Mouse (Mus musculus): Measurements from ENCODE around the gene Gbe1. TPM values are rescaled to one million over a fixed set of nuclear protein-coding genes. Genes with fewer than 3 reads are reported as not detected.

Gbe1 gene
- polyA plus RNA-seq, 1 experiment, result 3.4 TPM

DNA sequence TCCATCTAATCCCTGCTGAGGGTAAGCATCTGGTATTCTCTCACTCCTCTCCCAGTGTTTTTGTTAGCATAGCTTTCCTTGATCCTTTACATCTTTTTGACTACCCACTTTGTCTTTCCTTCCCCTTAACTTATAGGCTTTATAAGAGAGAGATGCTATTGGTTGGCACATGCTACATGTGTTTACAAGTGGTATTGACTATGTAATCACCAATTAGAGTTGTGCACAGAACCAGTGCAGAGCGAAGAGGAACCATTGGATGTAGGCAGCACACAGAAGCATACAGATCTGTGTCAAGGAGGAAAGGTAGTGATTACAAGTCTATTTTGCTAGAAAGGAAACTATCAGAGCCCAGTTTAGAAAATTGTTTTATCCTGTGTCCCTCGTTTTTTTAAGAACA, 209.1 kb downstream of the Gbe1 start:
- Histone ChIP-seq H3K4me3 (ENCODE audit: control insufficient read depth, low read depth, low read length) (no peak overlapping the region), H3K4me1 (ENCODE audit: control insufficient read depth, insufficient read depth, low read length) (no peaks in the 10 kb centered on the region), H3K27ac (ENCODE audit: control insufficient read depth, insufficient read depth, low read depth, low read length) (no peak overlapping the region), H3K27me3 (ENCODE audit: control insufficient read depth, insufficient read depth, low read length) (no peaks in the 10 kb centered on the region), H3K36me3 (ENCODE audit: control insufficient read depth, insufficient read depth, low read length) (no peaks in the 10 kb centered on the region)
- no peak for TF ChIP-seq POLR2A (IDR thresholded peaks at IDR 0.05; ENCODE audit: control insufficient read depth, low read depth, low read length)
- TF ChIP-seq CTCF (IDR thresholded peaks at IDR 0.05; ENCODE audit: control insufficient read depth, insufficient read depth, insufficient replicate concordance, low read depth, low read length), result no peak

DNA sequence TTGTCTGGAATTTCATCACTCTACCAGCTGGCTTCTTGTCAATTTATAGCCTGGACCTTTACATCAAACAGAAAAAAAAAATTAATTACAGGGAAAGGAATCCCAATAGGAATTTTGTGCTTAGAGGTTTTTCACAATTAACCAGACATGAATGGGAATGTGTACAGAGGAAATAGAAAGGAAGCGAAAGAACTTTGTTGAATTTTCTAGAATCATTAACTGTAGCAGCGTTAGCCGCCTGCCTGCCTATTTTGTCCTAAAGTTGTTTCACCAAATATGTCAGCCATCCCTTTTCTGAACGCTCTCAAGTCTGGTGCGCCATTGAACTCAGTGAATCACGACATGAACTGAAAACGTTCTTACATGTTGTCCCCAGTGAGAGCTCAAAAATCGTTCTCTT, 209.8 kb downstream of the Gbe1 start:
- TF ChIP-seq POLR2A (IDR thresholded peaks at IDR 0.05; ENCODE audit: control insufficient read depth, low read depth, low read length) (no peak), CTCF (IDR thresholded peaks at IDR 0.05; ENCODE audit: control insufficient read depth, insufficient read depth, insufficient replicate concordance, low read depth, low read length) (no peak)
- no peaks in the 10 kb centered on the region for H3K27me3 ChIP-seq (ENCODE audit: control insufficient read depth, insufficient read depth, low read length)
- no peak overlapping the region for H3K27ac ChIP-seq (ENCODE audit: control insufficient read depth, insufficient read depth, low read depth, low read length)
- H3K36me3 ChIP-seq (ENCODE audit: control insufficient read depth, insufficient read depth, low read length), result no peaks in the 10 kb centered on the region
- H3K4me1 ChIP-seq (ENCODE audit: control insufficient read depth, insufficient read depth, low read length), result no peaks in the 10 kb centered on the region
- H3K4me3 ChIP-seq (ENCODE audit: control insufficient read depth, low read depth, low read length), result no peak overlapping the region

- no peaks in the 10 kb centered on the region for H3K27me3 ChIP-seq (ENCODE audit: control insufficient read depth, insufficient read depth, low read length)
- H3K36me3 ChIP-seq (ENCODE audit: control insufficient read depth, insufficient read depth, low read length), result no peaks in the 10 kb centered on the region
- H3K4me1 ChIP-seq (ENCODE audit: control insufficient read depth, insufficient read depth, low read length), result no peaks in the 10 kb centered on the region
- TF ChIP-seq POLR2A (IDR thresholded peaks at IDR 0.05; ENCODE audit: control insufficient read depth, low read depth, low read length) (no peak), CTCF (IDR thresholded peaks at IDR 0.05; ENCODE audit: control insufficient read depth, insufficient read depth, insufficient replicate concordance, low read depth, low read length) (no peak)
- H3K27ac ChIP-seq (ENCODE audit: control insufficient read depth, insufficient read depth, low read depth, low read length), result no peak overlapping the region
- no peak overlapping the region for H3K4me3 ChIP-seq (ENCODE audit: control insufficient read depth, low read depth, low read length)
Measured at GRCm38 (mm10) chr16:70524273-70524672, 210.5 kb downstream of the Gbe1 start.

- Histone ChIP-seq H3K4me1 (ENCODE audit: control insufficient read depth, insufficient read depth, low read length) (no peaks in the 10 kb centered on the region), H3K36me3 (ENCODE audit: control insufficient read depth, insufficient read depth, low read length) (no peaks in the 10 kb centered on the region), H3K27me3 (ENCODE audit: control insufficient read depth, insufficient read depth, low read length) (no peaks in the 10 kb centered on the region), H3K27ac (ENCODE audit: control insufficient read depth, insufficient read depth, low read depth, low read length) (no peak overlapping the region), H3K4me3 (ENCODE audit: control insufficient read depth, low read depth, low read length) (no peak overlapping the region)
- no peak for TF ChIP-seq POLR2A (IDR thresholded peaks at IDR 0.05; ENCODE audit: control insufficient read depth, low read depth, low read length)
- no peak for TF ChIP-seq CTCF (IDR thresholded peaks at IDR 0.05; ENCODE audit: control insufficient read depth, insufficient read depth, insufficient replicate concordance, low read depth, low read length)
Measured at GRCm38 (mm10) chr16:70527224-70527623, 213.5 kb downstream of the Gbe1 start.

GRCm38 (mm10) chr16:70535224-70535623, 221.5 kb downstream of the Gbe1 start:
- Histone ChIP-seq H3K4me1 (ENCODE audit: control insufficient read depth, insufficient read depth, low read length) (no peaks in the 10 kb centered on the region), H3K27me3 (ENCODE audit: control insufficient read depth, insufficient read depth, low read length) (no peaks in the 10 kb centered on the region), H3K27ac (ENCODE audit: control insufficient read depth, insufficient read depth, low read depth, low read length) (no peak overlapping the region), H3K36me3 (ENCODE audit: control insufficient read depth, insufficient read depth, low read length) (no peaks in the 10 kb centered on the region), H3K4me3 (ENCODE audit: control insufficient read depth, low read depth, low read length) (no peak overlapping the region)
- no peak for TF ChIP-seq CTCF (IDR thresholded peaks at IDR 0.05; ENCODE audit: control insufficient read depth, insufficient read depth, insufficient replicate concordance, low read depth, low read length)
- no peak for TF ChIP-seq POLR2A (IDR thresholded peaks at IDR 0.05; ENCODE audit: control insufficient read depth, low read depth, low read length)

GRCm38 (mm10) chr16:70550835-70551234, 237.1 kb downstream of the Gbe1 start:
- TF ChIP-seq POLR2A (IDR thresholded peaks at IDR 0.05; ENCODE audit: control insufficient read depth, low read depth, low read length) (no peak), CTCF (IDR thresholded peaks at IDR 0.05; ENCODE audit: control insufficient read depth, insufficient read depth, insufficient replicate concordance, low read depth, low read length) (no peak)
- H3K4me3 ChIP-seq (ENCODE audit: control insufficient read depth, low read depth, low read length), result no peak overlapping the region
- no peaks in the 10 kb centered on the region for H3K27me3 ChIP-seq (ENCODE audit: control insufficient read depth, insufficient read depth, low read length)
- no peaks in the 10 kb centered on the region for H3K36me3 ChIP-seq (ENCODE audit: control insufficient read depth, insufficient read depth, low read length)
- no peaks in the 10 kb centered on the region for H3K4me1 ChIP-seq (ENCODE audit: control insufficient read depth, insufficient read depth, low read length)
- H3K27ac ChIP-seq (ENCODE audit: control insufficient read depth, insufficient read depth, low read depth, low read length), result no peak overlapping the region

GRCm38 (mm10) chr16:70561635-70562348, 248.0 kb downstream of the Gbe1 start:
- no peak for TF ChIP-seq POLR2A (IDR thresholded peaks at IDR 0.05; ENCODE audit: control insufficient read depth, low read depth, low read length)
- TF ChIP-seq CTCF (IDR thresholded peaks at IDR 0.05; ENCODE audit: control insufficient read depth, insufficient read depth, insufficient replicate concordance, low read depth, low read length), result no peak
- no peaks in the 10 kb centered on the region for H3K27me3 ChIP-seq (ENCODE audit: control insufficient read depth, insufficient read depth, low read length)
- no peak overlapping the region for H3K27ac ChIP-seq (ENCODE audit: control insufficient read depth, insufficient read depth, low read depth, low read length)
- H3K4me3 ChIP-seq (ENCODE audit: control insufficient read depth, low read depth, low read length), result no peak overlapping the region
- peaks cover 2% of the 10 kb centered on the region for H3K4me1 ChIP-seq (ENCODE audit: control insufficient read depth, insufficient read depth, low read length)
- no peaks in the 10 kb centered on the region for H3K36me3 ChIP-seq (ENCODE audit: control insufficient read depth, insufficient read depth, low read length)
